Mouse (Mus musculus): ENCODE measurements around the gene Atp6v0e. TPM values are rescaled to one million over a fixed set of nuclear protein-coding genes. Genes with fewer than 3 reads are reported as not detected.

Gene Atp6v0e
- total RNA-seq (2021), result 100 to 1,000 TPM; 193 to 224 TPM
- long read RNA-seq, experiment 1, transcript Atp6v0e-201 (4 exons, 823 nt), result major isoform, 263 of 364 reads
- long read RNA-seq, experiment 1, partial matches to known transcripts, result 0 of 364 reads
- long read RNA-seq, experiment 1, other reads (novel, unspliced or antisense), result 101 of 364 reads
- long read RNA-seq, experiment 2, transcript Atp6v0e-201 (4 exons, 823 nt), result major isoform, 125 of 181 reads
- long read RNA-seq, experiment 2, partial matches to known transcripts, result 5 of 181 reads
- long read RNA-seq, experiment 2, other reads (novel, unspliced or antisense), result 50 of 181 reads

GRCm38 (mm10) chr17:26662978-26663683 lies at the start of gene Atp6v0e:
Atp6v0e (plus strand) TSS chr17:26663231.
- DNase-seq, result peak; percentile 97 to 98

DNA sequence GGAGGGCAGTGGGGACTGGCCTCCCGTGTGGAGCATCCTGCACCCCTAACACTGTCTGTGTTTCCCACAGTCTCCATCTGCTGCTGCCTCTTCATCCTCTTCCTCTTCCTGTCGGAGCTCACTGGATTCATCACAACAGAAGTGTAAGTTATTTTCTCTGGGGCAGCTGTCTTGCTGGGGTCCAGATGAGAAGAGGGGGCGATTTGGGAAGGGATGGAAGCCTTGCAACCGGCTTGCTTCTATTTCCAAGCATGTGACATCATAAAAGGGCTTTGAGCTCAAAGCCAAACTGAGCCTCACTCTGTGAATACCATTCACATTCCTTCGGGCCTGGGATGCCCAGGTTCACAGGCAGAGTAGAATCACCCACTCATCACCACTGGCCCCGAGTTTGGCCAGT lies 48.7 kb upstream of the Atp6v0e start:
- no peak for DNase-seq

GRCm38 (mm10) chr17:26614708-26615486 lies 48.1 kb upstream of the Atp6v0e start:
- DNase-seq, result no peak

GRCm38 (mm10) chr17:26616696-26617095 lies 46.3 kb upstream of the Atp6v0e start:
- peak in 1 of 2 experiments; percentile 24 for DNase-seq

- peak in 1 of 2 experiments; percentile 40 for DNase-seq
Measured at GRCm38 (mm10) chr17:26618498-26618897, 44.5 kb upstream of the Atp6v0e start.

- DNase-seq, result peak in 1 of 2 experiments; percentile 22
Measured at GRCm38 (mm10) chr17:26619577-26619976, 43.5 kb upstream of the Atp6v0e start.

DNA sequence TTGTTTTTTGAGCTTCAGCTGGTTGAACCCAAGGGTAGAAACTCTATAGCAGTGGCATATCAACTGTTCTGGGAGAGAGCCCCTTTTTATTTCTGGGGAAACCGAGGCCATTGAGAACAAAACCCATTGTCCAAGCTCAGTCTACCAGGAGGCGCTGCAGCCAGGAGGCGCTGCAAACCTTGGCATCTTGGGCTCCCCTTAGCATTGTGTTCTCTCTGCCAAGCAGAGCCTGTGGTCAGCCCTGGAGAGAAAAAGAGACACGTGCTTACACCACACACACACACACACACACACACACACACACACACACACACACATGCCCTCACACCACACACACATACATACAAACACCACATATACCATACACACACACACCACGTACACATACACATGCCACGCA lies 42.7 kb upstream of the Atp6v0e start:
- no peak for DNase-seq

GRCm38 (mm10) chr17:26620786-26621766 lies 42.0 kb upstream of the Atp6v0e start:
- DNase-seq, result peak; percentile 77 to 82

GRCm38 (mm10) chr17:26621912-26622311 lies 41.1 kb upstream of the Atp6v0e start:
- no peak for DNase-seq

- no peak for DNase-seq
Measured at GRCm38 (mm10) chr17:26623991-26624390, 39.0 kb upstream of the Atp6v0e start.

GRCm38 (mm10) chr17:26624999-26625398 lies 38.0 kb upstream of the Atp6v0e start:
- no peak for DNase-seq

- no peak for DNase-seq
Measured at GRCm38 (mm10) chr17:26625521-26626010, 37.5 kb upstream of the Atp6v0e start.

DNA sequence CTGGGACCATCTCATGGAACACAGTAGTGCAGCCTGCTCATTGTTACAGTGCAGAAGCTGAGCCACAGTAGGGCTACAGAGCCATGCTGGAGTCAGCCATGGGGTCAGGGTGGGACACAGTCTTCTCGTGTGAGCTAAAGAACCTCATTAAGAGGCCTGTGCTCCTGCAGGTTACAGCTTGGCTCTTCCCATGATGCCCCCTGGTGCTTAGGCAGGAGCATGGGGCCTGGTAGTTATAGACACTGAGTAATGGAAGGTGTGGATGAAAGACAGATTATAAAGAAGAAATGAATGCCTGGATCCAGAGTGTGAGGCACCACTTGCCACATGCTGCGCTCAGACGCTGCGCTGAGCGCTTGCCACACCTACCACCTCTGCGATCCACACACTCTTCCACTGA lies 34.6 kb upstream of the Atp6v0e start:
- no peak for DNase-seq

- DNase-seq, result no peak
Measured at GRCm38 (mm10) chr17:26628936-26629335, 34.1 kb upstream of the Atp6v0e start.

- peak; percentile 31 to 54 for DNase-seq
Measured at GRCm38 (mm10) chr17:26631811-26632327, 31.2 kb upstream of the Atp6v0e start.

- no peak for DNase-seq
Measured at GRCm38 (mm10) chr17:26633186-26633585, 29.8 kb upstream of the Atp6v0e start.

- no peak for DNase-seq
Measured at GRCm38 (mm10) chr17:26633926-26634325, 29.1 kb upstream of the Atp6v0e start.

- DNase-seq, result no peak
Measured at GRCm38 (mm10) chr17:26634539-26634938, 28.5 kb upstream of the Atp6v0e start.

DNA sequence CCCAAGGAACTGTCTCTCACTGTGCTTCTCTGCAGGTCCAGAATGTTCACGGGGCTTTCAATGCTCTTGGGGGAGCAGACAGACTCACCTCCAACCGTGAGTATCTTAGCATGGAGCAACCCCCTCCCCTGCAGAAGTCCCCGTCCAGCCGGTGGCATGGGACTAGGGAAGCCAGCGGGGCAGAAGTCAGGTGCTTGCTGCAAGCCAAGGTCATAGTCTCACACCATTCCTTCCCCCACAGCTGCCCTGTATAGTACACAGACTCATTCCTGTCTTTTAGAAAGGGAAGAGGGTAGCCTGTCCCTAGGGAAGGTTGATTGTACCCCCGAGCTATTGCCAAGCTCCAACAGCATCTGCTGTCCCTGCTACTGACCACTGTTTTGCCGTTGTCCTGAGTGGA lies 27.1 kb upstream of the Atp6v0e start:
- no peak for DNase-seq

DNA sequence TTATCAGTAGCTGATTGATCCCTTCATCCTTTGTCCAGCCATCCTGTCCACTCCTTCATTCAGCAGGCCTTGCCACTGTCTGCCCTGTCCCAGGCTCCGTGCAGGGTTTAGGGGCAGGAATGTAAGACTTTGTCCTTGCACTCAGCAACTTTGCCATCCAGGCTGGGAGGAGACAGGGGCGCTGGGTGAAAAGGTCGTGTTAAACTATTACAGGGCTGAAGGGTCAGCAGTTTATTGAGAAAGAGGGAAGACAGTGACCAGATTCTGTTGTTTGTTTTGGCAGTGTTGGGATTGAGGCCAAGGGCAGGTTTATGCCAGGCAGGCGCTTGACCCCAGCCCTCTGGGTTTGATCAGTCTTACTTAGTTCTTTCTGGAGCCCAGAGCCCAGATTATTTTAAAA lies 25.2 kb upstream of the Atp6v0e start:
- DNase-seq, result peak; percentile 56 to 70

DNA sequence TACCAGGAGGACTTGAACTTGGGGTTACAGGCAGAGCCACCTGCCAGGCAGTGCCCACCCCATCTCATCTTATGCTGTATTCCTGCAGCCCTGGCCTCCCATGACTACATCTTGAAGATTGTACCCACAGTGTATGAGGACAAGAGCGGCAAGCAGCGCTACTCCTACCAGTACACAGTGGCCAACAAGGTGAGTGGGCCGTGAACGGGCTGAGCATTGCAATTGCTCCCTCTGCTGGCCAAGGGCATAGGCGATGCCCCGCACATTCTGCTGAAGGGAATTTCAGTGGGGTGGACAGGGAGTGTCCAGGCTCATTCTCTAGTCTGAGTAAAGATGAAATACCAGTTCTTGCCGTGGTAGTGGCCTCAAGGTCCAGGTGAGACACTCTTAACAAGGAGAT lies 24.4 kb upstream of the Atp6v0e start:
- DNase-seq, result peak; percentile 88 to 92
